Mouse (Mus musculus): Measurements from ENCODE around the gene Gm39115.

Gm39115 gene

GRCm38 (mm10) chr7:142095183-142095931 lies 40.5 kb downstream of the Gm39115 start, which contains the start of gene Dusp8:
Gene Dusp8, minus strand, starts transcription at chr7:142095843.
- DNase-seq (ENCODE audit: low spot score in 2 of 2), result peak; percentile 72 to 77

GRCm38 (mm10) chr7:142094301-142095143 lies 41.3 kb downstream of the Gm39115 start:
- DNase-seq (ENCODE audit: low spot score in 2 of 2), result peak in 1 of 2 experiments; percentile 18

- no peak for DNase-seq (ENCODE audit: low spot score in 2 of 2)
Measured at GRCm38 (mm10) chr7:142093696-142094240, 42.1 kb downstream of the Gm39115 start.

- no peak for DNase-seq (ENCODE audit: low spot score in 2 of 2)
Measured at GRCm38 (mm10) chr7:142092991-142093390, 42.8 kb downstream of the Gm39115 start.

GRCm38 (mm10) chr7:142091848-142092247 lies 44.0 kb downstream of the Gm39115 start:
- DNase-seq (ENCODE audit: low spot score in 2 of 2), result no peak

- DNase-seq (ENCODE audit: low spot score in 2 of 2), result no peak
Measured at GRCm38 (mm10) chr7:142089648-142090447, 46.0 kb downstream of the Gm39115 start.

GRCm38 (mm10) chr7:142088886-142089285 lies 46.9 kb downstream of the Gm39115 start:
- DNase-seq (ENCODE audit: low spot score in 2 of 2), result peak; percentile 17 to 30

GRCm38 (mm10) chr7:142087069-142087652 lies 48.7 kb downstream of the Gm39115 start:
- peak; percentile 50 to 74 for DNase-seq (ENCODE audit: low spot score in 2 of 2)

- DNase-seq (ENCODE audit: low spot score in 2 of 2), result no peak
Measured at GRCm38 (mm10) chr7:142086159-142086905, 49.5 kb downstream of the Gm39115 start.

Measured in spleen, postnatal 36 days (tissue).